Mouse (Mus musculus) liver (tissue): ENCODE data around the gene Cypt14.
"Not testable (repeated sequence)": the region's sequence is repeated elsewhere in the genome, so short reads cannot be mapped to it uniquely, and the experiment has no call there.

ENCODE experiments used
- DNase-seq: peaks from one replicate; pipeline ENCODE4 v3.0.0-alpha.2; 2020; ENCODE audit warnings: mixed read lengths

The Cypt14 gene

DNA sequence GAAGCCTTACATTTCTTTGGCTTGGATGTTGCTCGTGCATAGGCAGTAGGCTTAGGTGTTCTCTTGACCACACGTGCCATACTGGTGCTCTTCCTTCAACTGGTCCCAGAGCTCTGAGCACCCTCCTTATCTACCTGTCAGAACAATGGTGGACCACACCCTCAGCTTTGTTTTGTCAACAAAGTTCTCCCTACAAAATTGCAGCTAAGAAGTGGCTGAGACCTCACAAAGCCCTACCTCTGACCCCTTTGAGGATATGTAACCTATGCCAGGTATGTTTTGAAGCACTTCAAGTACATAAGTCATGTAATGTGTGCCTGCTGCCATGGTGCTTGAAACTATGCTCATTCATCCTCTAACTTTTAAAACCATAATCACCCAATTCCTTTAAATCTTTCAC is at the start of gene Cypt14:
TSS of gene Cypt14 (minus strand) at position 101 of the 400 bp plus-strand sequence.
- not testable (repeated sequence) for DNase-seq
